Mouse (Mus musculus) hindbrain, embryonic 15.5 days (tissue): Measurements from ENCODE around the gene Gm20521. TPM values are rescaled to one million over a fixed set of nuclear protein-coding genes. Genes with fewer than 3 reads are reported as not detected.

Source experiments
- ATAC-seq: fragments of 200-750 bp; cut with Nextera tagmentation; 2 replicates; pipeline ENCODE4 v1.8.0; 2017; ENCODE audit warnings: low read depth, moderate number of reproducible peaks, moderate TSS enrichment; ENCODE audit not compliant: low FRiP score
- H3K27ac ChIP-seq: fragments of 300-500 bp; sonication (generic); replicated peaks from 2 replicates; pipeline ENCODE4 v1.5.1; 2015; ENCODE audit warnings: mild to moderate bottlenecking, inconsistent platforms
- H3K27me3 ChIP-seq: fragments of 300-500 bp; sonication (generic); 2 replicates; pipeline ENCODE4 v1.6.1; 2015; ENCODE audit warnings: control low read depth, inconsistent platforms
- H3K36me3 ChIP-seq: fragments of 300-500 bp; sonication (generic); 2 replicates; pipeline ENCODE4 v1.6.1; 2015; ENCODE audit warnings: control low read depth, inconsistent platforms
- H3K4me1 ChIP-seq: fragments of 300-500 bp; sonication (generic); replicated peaks from 2 replicates; pipeline ENCODE4 v1.6.1; 2015; ENCODE audit warnings: control low read depth, inconsistent platforms
- H3K4me2 ChIP-seq: fragments of 300-500 bp; sonication (generic); 2 replicates; pipeline ENCODE4 v1.6.1; 2015; ENCODE audit warnings: moderate library complexity, mild to moderate bottlenecking, inconsistent platforms
- H3K4me3 ChIP-seq: fragments of 300-500 bp; sonication (generic); 2 replicates; pipeline ENCODE4 v1.5.1; 2015; ENCODE audit warnings: mild to moderate bottlenecking, inconsistent platforms
- H3K9ac ChIP-seq: fragments of 300-500 bp; sonication (generic); 2 replicates; pipeline ENCODE4 v1.6.1; 2015; ENCODE audit warnings: inconsistent platforms
- H3K9me3 ChIP-seq: fragments of 300-500 bp; sonication (generic); 2 replicates; pipeline ENCODE4 v1.6.1; 2016; ENCODE audit warnings: control low read depth, inconsistent platforms
- WGBS: fragments of 180-500 bp; shearing (Covaris S2); methylation state at CpG from one replicate; pipeline ENCODE4 v1.1.7; 2015; 5-methylcytosine and 5-hydroxymethylcytosine counted together
- polyA plus RNA-seq: library from polyadenylated mRNA; unstranded; fragments of >200 nt; fragmentation: Nextera tagmentation; extraction: Ambion mirVana; gene quantifications from 2 replicates; pipeline ENCODE4 v1.2.1, GENCODE M21; 2015

Gene Gm20521
- polyA plus RNA-seq, 1 experiment from 2014 or later: not detected

DNA sequence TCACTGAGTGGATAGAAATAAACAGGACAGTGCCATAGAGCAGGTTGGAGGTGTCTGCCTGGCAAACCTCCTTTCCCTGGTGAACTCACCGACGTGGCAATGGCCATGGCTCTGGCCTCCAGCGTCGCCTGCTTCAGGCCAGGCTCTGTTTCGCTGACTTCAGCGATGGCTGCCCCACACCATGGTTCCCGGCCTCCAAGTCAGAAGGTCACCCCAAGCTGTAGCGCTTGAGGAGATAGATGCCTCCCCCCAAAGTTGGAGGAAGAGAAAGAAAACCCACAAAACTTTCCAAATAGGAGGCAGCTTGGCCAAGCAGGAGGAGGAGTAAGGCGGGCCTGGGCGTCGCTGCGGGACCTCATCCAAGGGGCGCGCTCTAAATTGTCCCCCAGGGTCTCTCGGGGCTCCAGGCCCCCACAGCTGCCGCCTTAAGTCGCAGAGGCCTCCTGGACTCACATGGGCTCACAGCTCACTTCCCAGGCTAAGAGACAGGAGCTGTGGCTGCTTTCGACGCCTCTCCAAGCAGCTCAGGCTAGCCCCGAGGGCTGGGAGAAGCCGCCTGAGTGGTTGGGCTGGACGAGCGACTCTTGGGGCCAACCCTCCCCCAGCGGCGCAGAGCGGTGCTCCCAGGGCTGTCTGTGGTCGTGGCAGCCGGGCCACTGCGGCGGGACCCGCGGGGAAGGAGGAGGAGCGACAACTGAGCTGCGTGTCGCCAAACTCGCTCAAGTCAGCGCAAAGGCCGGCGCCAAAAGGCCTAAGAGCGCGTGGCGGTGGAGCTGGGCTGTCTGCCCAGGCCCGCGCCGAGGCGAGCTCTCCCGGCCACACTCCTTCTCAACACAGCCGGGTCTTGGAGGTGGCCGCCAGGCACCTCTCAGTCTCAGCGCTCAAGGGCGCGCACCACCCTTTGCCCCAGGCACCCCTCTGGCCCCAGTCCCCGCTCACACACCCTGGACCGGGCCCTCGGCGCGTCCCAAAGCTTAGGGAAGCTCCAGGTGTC is 42.4 kb downstream of the Gm20521 start, which contains the start of gene Efs:
Gene Efs (minus strand): TSS at position 778 of the 994 bp plus-strand sequence.
- H3K27ac ChIP-seq: peak within 1 kb of the TSS; percentile 89
- peaks cover 41% of the 10 kb centered on the region for H3K4me1 ChIP-seq
- no peaks in the 10 kb centered on the region for H3K27me3 ChIP-seq
- H3K4me2 ChIP-seq: peak within 1 kb of the TSS; percentile 96
- WGBS: 2% methylated on average over 53 of the region's 57 CpGs
- H3K9me3 ChIP-seq: no peaks in the 10 kb centered on the region
- peak within 1 kb of the TSS; percentile 58 for H3K4me3 ChIP-seq
- peaks cover 5% of the 10 kb centered on the region for H3K36me3 ChIP-seq
- peak within 1 kb of the TSS; percentile 74 for H3K9ac ChIP-seq
- ATAC-seq: peak; percentile 73

DNA sequence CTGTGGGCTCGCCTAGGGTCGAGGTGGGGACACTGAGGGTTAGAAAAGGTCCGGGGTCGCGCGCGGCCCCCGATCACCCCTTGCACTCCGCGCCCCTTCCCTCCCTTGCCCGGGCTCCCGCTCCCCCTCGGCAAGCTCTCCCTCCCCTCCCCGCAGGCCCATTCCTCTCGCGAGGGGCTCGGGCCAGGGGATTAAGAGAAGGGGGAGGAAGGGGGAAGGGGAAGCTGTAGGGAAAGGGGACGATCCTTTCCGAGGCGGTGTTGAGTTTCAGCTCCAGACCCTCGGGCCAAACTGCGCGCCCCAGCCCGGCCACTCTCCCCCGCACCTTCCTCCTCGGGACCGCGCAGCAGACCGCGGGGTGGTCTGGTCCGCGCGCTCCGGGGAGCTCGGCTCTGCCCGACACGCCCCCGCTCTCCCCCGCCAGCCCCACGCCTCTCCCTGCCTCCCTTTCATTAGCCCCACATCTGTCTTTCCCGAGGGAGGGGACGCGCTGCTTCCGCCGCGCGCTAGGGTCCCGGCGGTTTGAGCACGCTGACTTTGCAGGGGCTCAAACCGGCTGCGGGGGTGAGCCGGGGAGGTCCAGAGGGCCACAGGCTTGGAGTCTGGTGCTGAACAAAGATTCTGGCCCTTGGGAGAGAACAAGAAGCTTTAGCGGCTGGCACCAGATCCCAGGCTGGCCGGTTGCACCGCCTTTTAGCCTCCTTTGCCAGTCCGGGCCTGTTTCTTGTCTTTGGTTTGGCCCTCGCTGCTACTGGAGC is 43.3 kb downstream of the Gm20521 start:
- H3K36me3 ChIP-seq: no peaks in the 10 kb centered on the region
- H3K4me3 ChIP-seq: peak overlapping the region; percentile 58
- peak overlapping the region; percentile 74 for H3K9ac ChIP-seq
- H3K4me1 ChIP-seq: peaks cover 43% of the 10 kb centered on the region
- peak overlapping the region; percentile 96 for H3K4me2 ChIP-seq
- H3K27me3 ChIP-seq: no peaks in the 10 kb centered on the region
- WGBS: under 1% methylated on average over 52 of the region's 58 CpGs
- no peaks in the 10 kb centered on the region for H3K9me3 ChIP-seq
- peak overlapping the region; percentile 89 for H3K27ac ChIP-seq
- ATAC-seq: peak; percentile 61

DNA sequence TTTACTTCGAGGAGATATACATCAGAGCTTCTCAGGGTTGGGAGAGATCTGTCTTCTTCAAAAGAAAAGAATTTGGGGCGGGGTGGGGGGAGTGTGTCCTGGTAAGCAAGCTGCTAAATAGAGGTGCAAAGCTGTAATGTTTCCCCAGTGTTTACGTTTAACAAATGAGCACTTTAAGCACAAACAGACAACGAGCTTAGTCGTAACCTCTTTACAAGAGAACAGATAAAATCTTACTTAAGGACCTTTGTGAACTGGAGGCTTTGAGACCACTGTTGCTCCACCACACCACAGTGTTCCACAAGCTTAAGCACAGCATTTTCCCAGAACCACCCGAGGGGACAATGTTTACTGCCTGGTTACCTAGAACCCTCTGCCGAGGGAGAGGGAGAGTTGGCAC is 44.1 kb downstream of the Gm20521 start:
- Histone ChIP-seq H3K27me3 (no peaks in the 10 kb centered on the region), H3K9me3 (no peaks in the 10 kb centered on the region), H3K36me3 (no peaks in the 10 kb centered on the region), H3K27ac (peak overlapping the region; percentile 89), H3K9ac (no peak overlapping the region), H3K4me1 (peaks cover 43% of the 10 kb centered on the region), H3K4me2 (peak overlapping the region; percentile 96), H3K4me3 (peak overlapping the region; percentile 58; the same call in 1 of the 2 replicates)
- no peak for ATAC-seq
- WGBS: 23% methylated on average over 7 of the region's 7 CpGs

GRCm38 (mm10) chr14:54929801-54930200 is 46.6 kb downstream of the Gm20521 start:
- WGBS: 70% methylated on average over 5 of the region's 5 CpGs
- Histone ChIP-seq H3K4me2 (no peak overlapping the region), H3K4me3 (no peak overlapping the region), H3K27me3 (no peaks in the 10 kb centered on the region), H3K4me1 (peaks cover 39% of the 10 kb centered on the region), H3K36me3 (no peaks in the 10 kb centered on the region), H3K27ac (no peak overlapping the region), H3K9ac (no peak overlapping the region), H3K9me3 (no peaks in the 10 kb centered on the region)
- no peak for ATAC-seq

DNA sequence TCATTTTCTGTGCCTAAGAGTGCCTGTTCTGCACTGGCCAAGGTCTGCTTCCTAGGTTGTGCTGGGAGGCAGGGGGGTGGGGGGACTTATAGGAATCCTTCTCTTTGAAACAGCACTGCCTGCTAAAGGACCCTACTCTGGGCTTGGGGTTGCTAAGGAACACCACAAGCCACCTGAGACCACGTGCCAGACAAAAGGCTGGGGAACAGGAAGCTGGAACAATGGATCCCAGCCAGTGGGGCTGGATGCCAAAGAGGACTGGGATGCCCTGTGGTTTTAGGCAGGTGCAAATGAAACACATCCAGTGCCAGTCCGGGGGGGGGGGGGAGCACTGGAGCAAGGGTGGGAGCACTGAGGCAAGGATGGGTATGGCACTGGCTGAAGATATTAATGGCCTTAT is 47.2 kb downstream of the Gm20521 start:
- Histone ChIP-seq H3K27me3 (no peaks in the 10 kb centered on the region), H3K9me3 (no peaks in the 10 kb centered on the region), H3K27ac (no peak overlapping the region), H3K36me3 (no peaks in the 10 kb centered on the region), H3K4me2 (no peak overlapping the region), H3K9ac (no peak overlapping the region), H3K4me3 (no peak overlapping the region), H3K4me1 (peaks cover 39% of the 10 kb centered on the region)
- ATAC-seq: no peak
- WGBS: 27% methylated on average over 2 of the region's 2 CpGs

DNA sequence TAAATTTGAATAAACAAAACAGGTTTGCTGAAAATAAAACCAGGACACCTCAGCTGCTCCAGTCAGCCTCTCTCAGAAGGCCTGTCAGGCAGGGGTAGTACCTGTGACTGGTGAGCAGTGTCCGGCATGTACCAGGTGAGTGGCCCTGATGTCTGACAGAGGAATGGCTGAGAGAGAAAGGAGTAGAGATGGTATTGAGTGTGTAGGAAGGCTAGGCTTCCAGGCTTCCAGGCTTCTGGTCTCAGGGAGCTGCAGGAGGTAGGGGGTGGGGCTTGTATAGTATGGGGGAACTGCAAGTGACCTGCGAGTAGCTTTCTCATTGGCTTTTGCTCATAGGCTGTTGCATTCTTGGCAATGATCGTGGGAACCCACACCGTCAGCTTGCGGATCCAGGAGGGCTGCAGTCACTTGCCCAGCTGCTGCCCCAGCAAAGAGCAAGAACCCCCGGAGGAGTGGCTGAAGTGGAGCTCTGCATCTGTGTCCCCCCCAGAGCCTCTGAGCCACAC is 49.5 kb downstream of the Gm20521 start, which contains the start of gene Il25:
Gene Il25 (plus strand): TSS at position 51 of the 506 bp plus-strand sequence.
- H3K9ac ChIP-seq: no peak within 1 kb of the TSS
- 19% methylated on average over 6 of the region's 6 CpGs for WGBS
- H3K36me3 ChIP-seq: no peaks in the 10 kb centered on the region
- peak; percentile 15; the same call in 1 of the 2 replicates for ATAC-seq
- H3K27ac ChIP-seq: no peak within 1 kb of the TSS
- no peaks in the 10 kb centered on the region for H3K27me3 ChIP-seq
- peak within 1 kb of the TSS; percentile 3; the same call in 1 of the 2 replicates for H3K4me2 ChIP-seq
- peaks cover 31% of the 10 kb centered on the region for H3K4me1 ChIP-seq
- no peak within 1 kb of the TSS for H3K4me3 ChIP-seq
- H3K9me3 ChIP-seq: no peaks in the 10 kb centered on the region

- 0 out of 2 replicates have a peak within 1 kb of the TSS, but pooled peaks have one; percentile 10 for H3K9ac ChIP-seq
- H3K4me2 ChIP-seq: peak within 1 kb of the TSS; percentile 37
- peaks cover 28% of the 10 kb centered on the region for H3K4me1 ChIP-seq
- H3K9me3 ChIP-seq: no peaks in the 10 kb centered on the region
- 24% methylated on average over 8 of the region's 8 CpGs for WGBS
- no peaks in the 10 kb centered on the region for H3K36me3 ChIP-seq
- ATAC-seq: peak; percentile 67
- H3K27ac ChIP-seq: peak within 1 kb of the TSS; percentile 73
- H3K4me3 ChIP-seq: no peak within 1 kb of the TSS
- H3K27me3 ChIP-seq: no peaks in the 10 kb centered on the region
Observed at GRCm38 (mm10) chr14:54935904-54936830, 52.9 kb downstream of the Gm20521 start, which contains the start of gene Cmtm5. TSS of gene Cmtm5 (plus strand) at chr14:54936261.

DNA sequence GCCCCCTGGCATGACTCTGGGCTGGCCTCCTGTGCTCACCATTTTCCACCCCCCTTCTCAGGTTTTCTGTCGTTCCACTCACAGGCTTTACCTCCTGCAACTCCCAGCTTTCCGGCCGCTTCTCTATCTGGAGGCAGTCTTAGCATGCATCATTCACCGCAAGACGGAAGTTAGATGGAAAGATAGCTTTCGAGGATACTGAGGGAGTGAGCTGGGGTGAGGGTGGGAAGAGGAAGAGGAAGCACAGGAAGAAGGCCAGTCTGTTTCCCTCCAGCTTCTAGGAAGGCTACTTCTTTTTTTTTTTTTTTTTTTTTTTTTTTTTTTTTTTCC is 53.6 kb downstream of the Gm20521 start:
- 0 out of 2 replicates have a peak overlapping the region, but pooled peaks have one; percentile 10 for H3K9ac ChIP-seq
- H3K36me3 ChIP-seq: no peaks in the 10 kb centered on the region
- no peaks in the 10 kb centered on the region for H3K27me3 ChIP-seq
- WGBS: 53% methylated on average over 6 of the region's 6 CpGs
- H3K9me3 ChIP-seq: no peaks in the 10 kb centered on the region
- H3K4me3 ChIP-seq: no peak overlapping the region
- H3K4me2 ChIP-seq: peak overlapping the region; percentile 37
- ATAC-seq: no peak
- H3K4me1 ChIP-seq: peaks cover 28% of the 10 kb centered on the region
- H3K27ac ChIP-seq: peak overlapping the region; percentile 73

DNA sequence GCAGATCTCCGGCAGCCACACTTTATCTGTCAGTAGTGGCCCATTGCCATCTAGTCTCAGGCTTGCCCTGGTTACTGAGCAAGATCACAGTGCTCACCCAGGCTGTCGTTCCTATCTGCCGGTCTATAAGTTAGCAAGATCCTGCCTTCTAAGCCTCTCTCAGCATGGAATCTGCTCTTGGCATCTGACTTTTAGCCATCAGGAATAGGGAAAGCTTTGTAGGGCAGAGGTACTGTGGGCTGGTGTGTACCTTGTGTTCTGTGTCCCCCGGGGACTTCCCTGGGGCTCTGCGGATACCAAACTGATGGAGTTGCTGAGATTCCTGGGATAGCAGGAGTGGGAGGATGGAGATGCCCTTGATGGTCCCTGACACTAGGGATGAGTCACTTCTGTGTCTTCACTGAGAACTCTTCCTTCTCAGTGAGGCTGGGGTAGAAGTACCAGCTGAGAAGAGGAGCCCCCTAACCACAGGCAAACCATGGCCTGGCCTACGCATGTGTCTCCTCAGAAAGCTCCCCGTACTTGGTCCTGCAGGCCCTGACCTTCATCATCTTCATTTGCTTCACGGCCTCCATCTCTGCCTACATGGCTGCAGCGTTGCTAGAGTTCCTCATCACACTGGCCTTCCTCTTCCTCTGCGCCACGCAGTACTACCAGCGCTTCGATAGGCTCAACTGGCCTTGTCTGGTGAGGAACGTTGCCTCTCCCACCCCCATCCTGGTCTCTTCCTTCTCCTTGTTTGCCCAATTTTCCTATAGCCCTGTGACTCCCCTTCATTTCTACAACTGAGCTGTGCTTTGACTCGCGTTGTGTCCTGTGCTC is 54.3 kb downstream of the Gm20521 start:
- Histone ChIP-seq H3K4me3 (no peak overlapping the region), H3K36me3 (no peaks in the 10 kb centered on the region), H3K9ac (no peak overlapping the region), H3K4me2 (peak overlapping the region; percentile 6; the same call in 1 of the 2 replicates), H3K27me3 (no peaks in the 10 kb centered on the region), H3K9me3 (no peaks in the 10 kb centered on the region), H3K4me1 (peaks cover 28% of the 10 kb centered on the region), H3K27ac (no peak overlapping the region)
- WGBS: 91% methylated on average over 16 of the region's 16 CpGs
- no peak for ATAC-seq

DNA sequence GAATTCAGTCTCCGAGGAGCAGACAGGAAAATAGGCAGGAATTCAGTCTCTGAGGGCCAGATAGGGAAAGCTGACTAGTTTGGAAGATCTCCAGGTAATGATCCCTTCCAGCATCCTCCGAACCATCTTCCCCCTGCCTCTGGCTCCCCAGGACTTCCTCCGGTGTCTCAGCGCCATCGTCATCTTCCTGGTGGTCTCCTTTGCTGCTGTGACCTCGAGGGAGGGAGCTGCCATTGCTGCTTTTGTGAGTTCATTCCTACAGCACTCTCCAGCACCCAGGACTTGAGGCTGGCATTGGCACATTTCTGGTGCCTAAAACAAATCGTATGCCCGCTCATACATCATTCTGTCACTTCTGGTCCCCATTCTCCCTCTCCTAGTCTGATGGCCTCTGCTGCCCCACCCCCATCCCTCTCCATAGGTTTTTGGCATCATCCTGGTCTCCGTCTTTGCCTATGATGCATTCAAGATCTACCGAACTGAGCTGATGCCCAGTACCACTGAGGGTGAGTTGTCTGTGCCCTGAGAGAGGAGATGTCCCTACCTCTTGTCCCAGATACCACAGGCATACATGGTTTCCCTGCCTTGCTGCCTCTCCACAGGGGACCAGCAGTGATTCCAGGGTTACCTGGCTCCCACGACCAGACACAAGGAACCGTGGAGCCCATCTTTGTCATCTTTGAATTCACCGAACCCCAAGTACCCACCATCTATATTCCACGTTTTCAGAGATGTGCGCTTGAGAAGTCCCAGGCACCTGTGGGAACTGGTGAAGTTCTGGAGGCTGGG is 55.4 kb downstream of the Gm20521 start:
- H3K27me3 ChIP-seq: no peaks in the 10 kb centered on the region
- no peak overlapping the region for H3K27ac ChIP-seq
- no peaks in the 10 kb centered on the region for H3K36me3 ChIP-seq
- no peak overlapping the region for H3K9ac ChIP-seq
- H3K4me1 ChIP-seq: peaks cover 22% of the 10 kb centered on the region
- H3K4me2 ChIP-seq: no peak overlapping the region
- H3K4me3 ChIP-seq: no peak overlapping the region
- no peak for ATAC-seq
- 78% methylated on average over 15 of the region's 15 CpGs for WGBS
- no peaks in the 10 kb centered on the region for H3K9me3 ChIP-seq
